Mouse (Mus musculus): Measurements from ENCODE around the gene Glb1.

Gene Glb1

GRCm38 (mm10) chr9:114442893-114443292 lies 42.0 kb downstream of the Glb1 start:
- no peak for DNase-seq (ENCODE audit: low read depth, low spot score)

GRCm38 (mm10) chr9:114443351-114443750 lies 42.5 kb downstream of the Glb1 start:
- no peak for DNase-seq (ENCODE audit: low read depth, low spot score)

- DNase-seq (ENCODE audit: low read depth, low spot score): no peak
Measured at GRCm38 (mm10) chr9:114446887-114447286, 46.0 kb downstream of the Glb1 start.

GRCm38 (mm10) chr9:114448700-114449099 lies 47.8 kb downstream of the Glb1 start:
- DNase-seq (ENCODE audit: low read depth, low spot score): no peak

GRCm38 (mm10) chr9:114449120-114449754 lies 48.4 kb downstream of the Glb1 start:
- DNase-seq (ENCODE audit: low read depth, low spot score): no peak

- peak; percentile 12 for DNase-seq (ENCODE audit: low read depth, low spot score)
Measured at GRCm38 (mm10) chr9:114451615-114452014, 50.7 kb downstream of the Glb1 start.

- peak; percentile 73 for DNase-seq (ENCODE audit: low read depth, low spot score)
Measured at GRCm38 (mm10) chr9:114452418-114452817, 51.5 kb downstream of the Glb1 start.

GRCm38 (mm10) chr9:114455420-114455819 lies 54.5 kb downstream of the Glb1 start:
- DNase-seq (ENCODE audit: low read depth, low spot score): peak; percentile 30

GRCm38 (mm10) chr9:114458436-114458835 lies 57.6 kb downstream of the Glb1 start:
- DNase-seq (ENCODE audit: low read depth, low spot score): no peak

GRCm38 (mm10) chr9:114462569-114462968 lies 61.7 kb downstream of the Glb1 start:
- no peak for DNase-seq (ENCODE audit: low read depth, low spot score)

GRCm38 (mm10) chr9:114465442-114465841 lies 64.6 kb downstream of the Glb1 start:
- DNase-seq (ENCODE audit: low read depth, low spot score): peak; percentile 86

GRCm38 (mm10) chr9:114466871-114467270 lies 66.0 kb downstream of the Glb1 start:
- no peak for DNase-seq (ENCODE audit: low read depth, low spot score)

- DNase-seq (ENCODE audit: low read depth, low spot score): no peak
Measured at GRCm38 (mm10) chr9:114468217-114468616, 67.3 kb downstream of the Glb1 start.

GRCm38 (mm10) chr9:114468701-114469100 lies 67.8 kb downstream of the Glb1 start:
- no peak for DNase-seq (ENCODE audit: low read depth, low spot score)

- DNase-seq (ENCODE audit: low read depth, low spot score): no peak
Measured at GRCm38 (mm10) chr9:114471892-114472291, 71.0 kb downstream of the Glb1 start.

- DNase-seq (ENCODE audit: low read depth, low spot score): peak; percentile 66
Measured at GRCm38 (mm10) chr9:114477019-114477418, 76.1 kb downstream of the Glb1 start.

GRCm38 (mm10) chr9:114480940-114481339 lies 80.1 kb downstream of the Glb1 start:
- DNase-seq (ENCODE audit: low read depth, low spot score): no peak

- no peak for DNase-seq (ENCODE audit: low read depth, low spot score)
Measured at GRCm38 (mm10) chr9:114484771-114485170, 83.9 kb downstream of the Glb1 start.

GRCm38 (mm10) chr9:114486808-114487207 lies 85.9 kb downstream of the Glb1 start:
- DNase-seq (ENCODE audit: low read depth, low spot score): no peak

GRCm38 (mm10) chr9:114487481-114488258 lies 86.8 kb downstream of the Glb1 start:
- DNase-seq (ENCODE audit: low read depth, low spot score): no peak

GRCm38 (mm10) chr9:114496469-114496868 lies 95.6 kb downstream of the Glb1 start:
- no peak for DNase-seq (ENCODE audit: low read depth, low spot score)

GRCm38 (mm10) chr9:114498218-114498617 lies 97.3 kb downstream of the Glb1 start:
- peak; percentile 84 for DNase-seq (ENCODE audit: low read depth, low spot score)
